Mouse (Mus musculus): Measurements from ENCODE around the gene Sf1. TPM values are rescaled to one million over a fixed set of nuclear protein-coding genes. Genes with fewer than 3 reads are reported as not detected.

Sf1 gene
- polyA plus RNA-seq, 1 experiment from 2014 or later, result 164 TPM

GRCm38 (mm10) chr19:6415454-6415853, 52.0 kb downstream of the Sf1 start:
- ATAC-seq (ENCODE audit: insufficient number of reproducible peaks, insufficient read depth, low FRiP score, low TSS enrichment, low read depth), result no peak
- H3K9me3 ChIP-seq, result no peaks in the 10 kb centered on the region
- no peak overlapping the region for H3K4me2 ChIP-seq
- 36% methylated on average over 6 of the region's 6 CpGs for WGBS
- H3K27ac ChIP-seq, result no peak overlapping the region
- no peaks in the 10 kb centered on the region for H3K36me3 ChIP-seq
- H3K4me3 ChIP-seq (replicated peaks), result no peak overlapping the region
- peaks cover 75% of the 10 kb centered on the region for H3K27me3 ChIP-seq
- H3K9ac ChIP-seq (replicated peaks), result no peak overlapping the region
- H3K4me1 ChIP-seq (replicated peaks), result peaks cover 42% of the 10 kb centered on the region

- H3K9ac ChIP-seq (replicated peaks), result no peak overlapping the region
- H3K4me1 ChIP-seq (replicated peaks), result peaks cover 42% of the 10 kb centered on the region
- no peak overlapping the region for H3K4me3 ChIP-seq (replicated peaks)
- 7% methylated on average over 9 of the region's 9 CpGs for WGBS
- no peak overlapping the region for H3K27ac ChIP-seq
- ATAC-seq (ENCODE audit: insufficient number of reproducible peaks, insufficient read depth, low FRiP score, low TSS enrichment, low read depth), result no peak
- peaks cover 83% of the 10 kb centered on the region for H3K27me3 ChIP-seq
- H3K36me3 ChIP-seq, result no peaks in the 10 kb centered on the region
- H3K4me2 ChIP-seq, result peak overlapping the region; percentile 8; the same call in 1 of the 2 replicates
- no peaks in the 10 kb centered on the region for H3K9me3 ChIP-seq
Measured at GRCm38 (mm10) chr19:6416124-6416770, 52.8 kb downstream of the Sf1 start.

- no peak overlapping the region for H3K4me2 ChIP-seq
- H3K9me3 ChIP-seq, result no peaks in the 10 kb centered on the region
- H3K36me3 ChIP-seq, result no peaks in the 10 kb centered on the region
- H3K9ac ChIP-seq (replicated peaks), result no peak overlapping the region
- H3K4me3 ChIP-seq (replicated peaks), result no peak overlapping the region
- 66% methylated on average over 12 of the region's 12 CpGs for WGBS
- peaks cover 43% of the 10 kb centered on the region for H3K4me1 ChIP-seq (replicated peaks)
- peaks cover 92% of the 10 kb centered on the region for H3K27me3 ChIP-seq
- H3K27ac ChIP-seq, result no peak overlapping the region
- no peak for ATAC-seq (ENCODE audit: insufficient number of reproducible peaks, insufficient read depth, low FRiP score, low TSS enrichment, low read depth)
Measured at GRCm38 (mm10) chr19:6416894-6417761, 53.6 kb downstream of the Sf1 start.

- peak within 1 kb of the TSS; percentile 94 for H3K4me2 ChIP-seq
- H3K27me3 ChIP-seq, result peaks cover 95% of the 10 kb centered on the region
- H3K36me3 ChIP-seq, result no peaks in the 10 kb centered on the region
- H3K9ac ChIP-seq (replicated peaks), result peak within 1 kb of the TSS; percentile 55
- ATAC-seq (ENCODE audit: insufficient number of reproducible peaks, insufficient read depth, low FRiP score, low TSS enrichment, low read depth), result peak; percentile 88
- peaks cover 39% of the 10 kb centered on the region for H3K4me1 ChIP-seq (replicated peaks)
- no peak within 1 kb of the TSS for H3K27ac ChIP-seq
- WGBS, result under 1% methylated on average over 46 of the region's 46 CpGs
- H3K9me3 ChIP-seq, result no peaks in the 10 kb centered on the region
- H3K4me3 ChIP-seq (replicated peaks), result peak within 1 kb of the TSS; percentile 57
Measured at GRCm38 (mm10) chr19:6418233-6418879, 54.9 kb downstream of the Sf1 start, which contains the start of gene Nrxn2. Gene Nrxn2 (plus strand): TSS chr19:6418731.

GRCm38 (mm10) chr19:6418984-6419692, 55.6 kb downstream of the Sf1 start:
- H3K4me1 ChIP-seq (replicated peaks), result peaks cover 39% of the 10 kb centered on the region
- peaks cover 96% of the 10 kb centered on the region for H3K27me3 ChIP-seq
- ATAC-seq (ENCODE audit: insufficient number of reproducible peaks, insufficient read depth, low FRiP score, low TSS enrichment, low read depth), result no peak
- H3K36me3 ChIP-seq, result no peaks in the 10 kb centered on the region
- H3K4me2 ChIP-seq, result peak overlapping the region; percentile 94
- 12% methylated on average over 21 of the region's 23 CpGs for WGBS
- H3K9me3 ChIP-seq, result no peaks in the 10 kb centered on the region
- H3K4me3 ChIP-seq (replicated peaks), result peak overlapping the region; percentile 57
- H3K27ac ChIP-seq, result no peak overlapping the region
- H3K9ac ChIP-seq (replicated peaks), result peak overlapping the region; percentile 55; the same call in 1 of the 2 replicates

- H3K4me3 ChIP-seq (replicated peaks), result no peak overlapping the region
- no peak overlapping the region for H3K27ac ChIP-seq
- no peaks in the 10 kb centered on the region for H3K36me3 ChIP-seq
- H3K9me3 ChIP-seq, result no peaks in the 10 kb centered on the region
- no peak overlapping the region for H3K9ac ChIP-seq (replicated peaks)
- no peak overlapping the region for H3K4me2 ChIP-seq
- no peak for ATAC-seq (ENCODE audit: insufficient number of reproducible peaks, insufficient read depth, low FRiP score, low TSS enrichment, low read depth)
- 51% methylated on average over 9 of the region's 9 CpGs for WGBS
- peaks cover 39% of the 10 kb centered on the region for H3K4me1 ChIP-seq (replicated peaks)
- H3K27me3 ChIP-seq, result peaks cover 99% of the 10 kb centered on the region
Measured at GRCm38 (mm10) chr19:6419805-6420310, 56.4 kb downstream of the Sf1 start.

GRCm38 (mm10) chr19:6420481-6421210, 57.2 kb downstream of the Sf1 start:
- no peak overlapping the region for H3K9ac ChIP-seq (replicated peaks)
- H3K4me3 ChIP-seq (replicated peaks), result no peak overlapping the region
- no peaks in the 10 kb centered on the region for H3K36me3 ChIP-seq
- peaks cover 99% of the 10 kb centered on the region for H3K27me3 ChIP-seq
- no peak for ATAC-seq (ENCODE audit: insufficient number of reproducible peaks, insufficient read depth, low FRiP score, low TSS enrichment, low read depth)
- no peak overlapping the region for H3K27ac ChIP-seq
- 61% methylated on average over 19 of the region's 19 CpGs for WGBS
- no peaks in the 10 kb centered on the region for H3K9me3 ChIP-seq
- peaks cover 32% of the 10 kb centered on the region for H3K4me1 ChIP-seq (replicated peaks)
- H3K4me2 ChIP-seq, result no peak overlapping the region

- Histone ChIP-seq H3K4me2 (no peak overlapping the region), H3K27me3 (peaks cover 99% of the 10 kb centered on the region), H3K36me3 (no peaks in the 10 kb centered on the region), H3K9me3 (no peaks in the 10 kb centered on the region), H3K4me3 (replicated peaks) (no peak overlapping the region), H3K27ac (no peak overlapping the region), H3K4me1 (replicated peaks) (peaks cover 27% of the 10 kb centered on the region), H3K9ac (replicated peaks) (no peak overlapping the region)
- no peak for ATAC-seq (ENCODE audit: insufficient number of reproducible peaks, insufficient read depth, low FRiP score, low TSS enrichment, low read depth)
- WGBS, result 75% methylated on average over 9 of the region's 9 CpGs
Measured at GRCm38 (mm10) chr19:6421211-6421590, 57.7 kb downstream of the Sf1 start.

GRCm38 (mm10) chr19:6422014-6422413, 58.5 kb downstream of the Sf1 start:
- WGBS, result 74% methylated on average over 7 of the region's 7 CpGs
- ATAC-seq (ENCODE audit: insufficient number of reproducible peaks, insufficient read depth, low FRiP score, low TSS enrichment, low read depth), result no peak
- Histone ChIP-seq H3K4me1 (replicated peaks) (peaks cover 19% of the 10 kb centered on the region), H3K27ac (no peak overlapping the region), H3K4me2 (no peak overlapping the region), H3K9ac (replicated peaks) (no peak overlapping the region), H3K36me3 (no peaks in the 10 kb centered on the region), H3K4me3 (replicated peaks) (no peak overlapping the region), H3K27me3 (peaks cover 99% of the 10 kb centered on the region), H3K9me3 (no peaks in the 10 kb centered on the region)

- Histone ChIP-seq H3K9ac (replicated peaks) (no peak overlapping the region), H3K27ac (no peak overlapping the region), H3K36me3 (no peaks in the 10 kb centered on the region), H3K9me3 (no peaks in the 10 kb centered on the region), H3K27me3 (peaks cover 99% of the 10 kb centered on the region), H3K4me2 (no peak overlapping the region), H3K4me3 (replicated peaks) (no peak overlapping the region), H3K4me1 (replicated peaks) (peaks cover 17% of the 10 kb centered on the region)
- WGBS, result 83% methylated on average over 16 of the region's 16 CpGs
- ATAC-seq (ENCODE audit: insufficient number of reproducible peaks, insufficient read depth, low FRiP score, low TSS enrichment, low read depth), result no peak
Measured at GRCm38 (mm10) chr19:6423241-6423640, 59.8 kb downstream of the Sf1 start.

All from limb, embryonic 12.5 days (tissue).